Mouse (Mus musculus) heart, adult 2 months (tissue): ENCODE measurements around the gene Tyk2. TPM values are rescaled to one million over a fixed set of nuclear protein-coding genes. Genes with fewer than 3 reads are reported as not detected.

Experiments
- DNase-seq, 2 experiments: peaks; one replicate each; pipeline ENCODE4 v3.0.0; 2021
- H3K27ac ChIP-seq: fragments of 200-600 bp; 2 replicates; pipeline ENCODE4 v1.8.1; 2022
- H3K27me3 ChIP-seq: fragments of 200-500 bp; 2 replicates; pipeline ENCODE4 v1.6.1; 2012; ENCODE audit warnings: mild to moderate bottlenecking, low read length, inconsistent platforms, mixed read lengths; ENCODE audit not compliant: control insufficient read depth, insufficient read depth
- H3K36me3 ChIP-seq: fragments of 200-500 bp; 2 replicates; pipeline ENCODE4 v1.6.1; 2012; ENCODE audit warnings: low read length, inconsistent platforms; ENCODE audit not compliant: control insufficient read depth, insufficient read depth
- H3K4me1 ChIP-seq: fragments of 200-500 bp; 2 replicates; pipeline ENCODE4 v1.6.1; 2011; ENCODE audit warnings: low read length; ENCODE audit not compliant: control insufficient read depth, insufficient read depth
- H3K4me3 ChIP-seq: fragments of 200-600 bp; 2 replicates; pipeline ENCODE4 v1.8.1; 2022
- H3K79me2 ChIP-seq: fragments of 200-500 bp; replicated peaks from 2 replicates; pipeline ENCODE4 v1.6.1; 2012; ENCODE audit warnings: mild to moderate bottlenecking, inconsistent platforms, low read length, moderate library complexity, mixed read lengths; ENCODE audit not compliant: control insufficient read depth, insufficient read depth
- H3K9ac ChIP-seq: fragments of 200-500 bp; 2 replicates; pipeline ENCODE4 v1.6.1; 2012; ENCODE audit warnings: low read depth, mild to moderate bottlenecking, control low read depth, inconsistent platforms, low read length, mixed read lengths
- CTCF ChIP-seq: fragments of 200-600 bp; IDR thresholded peaks from 2 replicates; pipeline ENCODE4 v1.8.1; 2022; ENCODE audit warnings: antibody characterized with exemption, mild to moderate bottlenecking, moderate library complexity
- EP300 ChIP-seq: fragments of 200-500 bp; IDR thresholded peaks from 2 replicates; pipeline ENCODE4 v1.6.1; 2011; ENCODE audit warnings: low read depth, low read length, control low read depth; ENCODE audit not compliant: insufficient read depth
- POLR2A ChIP-seq: fragments of 200-500 bp; IDR thresholded peaks from 2 replicates; pipeline ENCODE4 v1.6.1; 2011; ENCODE audit warnings: mild to moderate bottlenecking, low read depth, low read length, control low read depth; ENCODE audit not compliant: insufficient read depth
- WGBS: fragments of 180-500 bp; shearing (Covaris S2); methylation state at CpG from one replicate; pipeline ENCODE4 v1.1.7; 2018; 5-methylcytosine and 5-hydroxymethylcytosine counted together
- intact Hi-C: fragments of 180-260 bp; cut with DNase I; formaldehyde crosslinking; loops from one replicate; pipeline ENCODE4 v1.15.1; 2025
- polyA plus RNA-seq: library from polyadenylated mRNA; depleted of rRNA; stranded (reverse); fragments of >200 nt; gene quantifications from 2 replicates; pipeline ENCODE4 v1.2.3, GENCODE M21; 2012
- total RNA-seq, 2 experiments: library from RNA; stranded (reverse); gene quantifications; 2 replicates each; pipeline ENCODE4 v1.2.3; 2021

Gene Tyk2
- total and polyA plus RNA-seq, 3 experiments, result 7.3 to 13.5 (median 8.1) TPM

GRCm38 (mm10) chr9:21168161-21169123, 37.4 kb upstream of the Tyk2 start:
- Histone ChIP-seq H3K4me3 (peak overlapping the region; percentile 66), H3K27ac (peak overlapping the region; percentile 92), H3K9ac (peak overlapping the region; percentile 24), H3K36me3 (no peaks in the 10 kb centered on the region), H3K79me2 (no peaks in the 10 kb centered on the region), H3K4me1 (peaks cover 16% of the 10 kb centered on the region), H3K27me3 (no peaks in the 10 kb centered on the region)
- WGBS, result 4% methylated on average over 30 of the region's 30 CpGs
- intact Hi-C loops, result loop anchor here (1.0 kb wide), 1 partner anchor 15 kb away; no protein-coding TSS in a partner anchor
- DNase-seq, result peak; percentile 85 to 86
- TF ChIP-seq CTCF, result peak; percentile 88
- TF ChIP-seq EP300, result peak; percentile 33; the same call in 1 of the 2 replicates
- TF ChIP-seq POLR2A, result peak; percentile 48; the same call in 1 of the 2 replicates

GRCm38 (mm10) chr9:21167140-21168097, 36.4 kb upstream of the Tyk2 start:
- Histone ChIP-seq H3K27me3 (no peaks in the 10 kb centered on the region), H3K4me1 (peaks cover 16% of the 10 kb centered on the region), H3K27ac (peak overlapping the region; percentile 92), H3K9ac (peak overlapping the region; percentile 31), H3K79me2 (no peaks in the 10 kb centered on the region), H3K4me3 (peak overlapping the region; percentile 66), H3K36me3 (no peaks in the 10 kb centered on the region)
- DNase-seq, result peak; percentile 53 to 57
- intact Hi-C loops, result loop anchor here (1.0 kb wide), 1 partner anchor 14 kb away; no protein-coding TSS in a partner anchor
- 47% methylated on average over 10 of the region's 10 CpGs for WGBS
- TF ChIP-seq CTCF (no peak), EP300 (no peak), POLR2A (no peak)

GRCm38 (mm10) chr9:21166516-21166915, 35.5 kb upstream of the Tyk2 start:
- Histone ChIP-seq H3K4me3 (peak overlapping the region; percentile 58; the same call in 1 of the 2 replicates), H3K79me2 (no peaks in the 10 kb centered on the region), H3K27ac (no peak overlapping the region), H3K36me3 (no peaks in the 10 kb centered on the region), H3K9ac (peak overlapping the region; percentile 32), H3K4me1 (peaks cover 16% of the 10 kb centered on the region), H3K27me3 (no peaks in the 10 kb centered on the region)
- 33% methylated on average over 3 of the region's 3 CpGs for WGBS
- intact Hi-C loops, result no loop called here
- TF ChIP-seq CTCF (no peak), POLR2A (no peak), EP300 (no peak)
- no peak for DNase-seq

GRCm38 (mm10) chr9:21165952-21166451, 35.0 kb upstream of the Tyk2 start:
- WGBS, result under 1% methylated on average over 47 of the region's 47 CpGs
- peak; percentile 49 to 74 for DNase-seq
- no peaks in the 10 kb centered on the region for H3K27me3 ChIP-seq

More at GRCm38 (mm10) chr9:21165952-21166451, 35.0 kb upstream of the Tyk2 start:
- TF ChIP-seq EP300, result no peak
- peak; percentile 70 for TF ChIP-seq CTCF
- Histone ChIP-seq H3K36me3 (no peaks in the 10 kb centered on the region), H3K4me1 (peaks cover 16% of the 10 kb centered on the region), H3K79me2 (no peaks in the 10 kb centered on the region), H3K27ac (peak overlapping the region; percentile 31; the same call in 1 of the 2 replicates), H3K9ac (peak overlapping the region; percentile 81), H3K4me3 (peak overlapping the region; percentile 58)
- intact Hi-C loops, result no loop called here
